15 mouse cellular contexts compared by ENCODE assay signal in genomic region chr4:82154021-82154555, GRCm38 (mm10).
"Had no signal": no experiment of that assay in that cellular context is flagged by ENCODE, and none has a peak within 500 bp of the region (broad histone marks: within the 10 kb centered on the region; RNA-seq: fewer than 3 reads in every experiment).

No protein-coding gene starts in this region.

- H3K4me1 ChIP-seq: midbrain, embryonic 10.5 days; midbrain, embryonic 15.5 days; neural tube, embryonic 13.5 days; stomach, embryonic 15.5 days had no signal

- H3K9ac ChIP-seq: limb, embryonic 12.5 days; liver, embryonic 14.5 days; midbrain, embryonic 15.5 days; neural tube, embryonic 13.5 days; stomach, embryonic 15.5 days had no signal

- H3K27me3 ChIP-seq: limb, embryonic 12.5 days; midbrain, embryonic 15.5 days; neural tube, embryonic 13.5 days; stomach, embryonic 15.5 days had no signal

- H3K9me3 ChIP-seq: limb, embryonic 12.5 days; midbrain, embryonic 10.5 days; midbrain, embryonic 15.5 days; neural tube, embryonic 13.5 days; stomach, embryonic 15.5 days had no signal

- H3K4me2 ChIP-seq: midbrain, embryonic 15.5 days; neural tube, embryonic 13.5 days; stomach, embryonic 15.5 days had no signal

- H3K36me3 ChIP-seq: limb, embryonic 12.5 days; midbrain, embryonic 10.5 days; midbrain, embryonic 15.5 days; neural tube, embryonic 13.5 days; stomach, embryonic 15.5 days had no signal

- ATAC-seq: midbrain, embryonic 15.5 days had no signal

- H3K4me3 ChIP-seq: limb, embryonic 12.5 days; midbrain, embryonic 10.5 days; midbrain, embryonic 15.5 days; neural tube, embryonic 13.5 days; stomach, embryonic 15.5 days had no signal

- DNase-seq: kidney, adult 11 months; kidney, adult 9 months; kidney, postnatal 36 days; lung, adult 18-20 months; lung, postnatal 4 days; right cerebral cortex, postnatal 14 days; thymus, adult 2 months; thymus, postnatal 36 days had no signal

- H3K27ac ChIP-seq: kidney, postnatal 0 days; liver, embryonic 14.5 days; midbrain, embryonic 10.5 days; midbrain, embryonic 15.5 days; neural tube, embryonic 13.5 days; stomach, embryonic 15.5 days had no signal
